Mouse (Mus musculus) liver, embryonic 14.5 days (tissue): ENCODE data around the gene Derl3. TPM values are rescaled to one million over a fixed set of nuclear protein-coding genes. Genes with fewer than 3 reads are reported as not detected.
A peak's percentile ranks its signal among the peaks of the same experiment; 100 is the strongest.

Experiments
- ATAC-seq: fragments of 200-750 bp; cut with Nextera tagmentation; 2 replicates; pipeline ENCODE4 v1.8.0; 2017; ENCODE audit warnings: moderate number of reproducible peaks, mild to moderate bottlenecking, moderate library complexity; ENCODE audit not compliant: insufficient read depth
- DNase-seq, 3 experiments: peaks; one replicate each; pipeline ENCODE4 v3.0.0-alpha.2; 2012 to 2013; ENCODE audit warnings: low read depth in 3 of 3, low spot score in 3 of 3
- H3K27ac ChIP-seq: fragments of 300-500 bp; sonication (generic); 2 replicates; pipeline ENCODE4 v1.5.1; 2014; ENCODE audit warnings: moderate library complexity, mild to moderate bottlenecking, control low read depth, inconsistent platforms
- H3K27me3 ChIP-seq: fragments of 300-500 bp; sonication (generic); 2 replicates; pipeline ENCODE4 v1.6.1; 2014; ENCODE audit warnings: mild to moderate bottlenecking, low read length, moderate library complexity; ENCODE audit not compliant: control insufficient read depth, insufficient read depth
- H3K36me3 ChIP-seq: fragments of 300-500 bp; sonication (generic); replicated peaks from 2 replicates; pipeline ENCODE4 v1.6.1; 2014; ENCODE audit warnings: low read depth; ENCODE audit not compliant: control insufficient read depth, insufficient read depth
- H3K4me1 ChIP-seq, 2 experiments: fragments of 200-500 bp in 1 of 2; fragments of 300-500 bp in 1 of 2; sonication (generic) in 1 of 2; replicated peaks; 2 replicates each; pipeline ENCODE4 v1.6.1; 2012 to 2014; ENCODE audit warnings: antibody characterized with exemption in 1 of 2, inconsistent platforms in 1 of 2, low read length in 1 of 2; ENCODE audit not compliant: control insufficient read depth in 2 of 2, insufficient read depth in 2 of 2
- H3K4me2 ChIP-seq: fragments of 300-500 bp; sonication (generic); 2 replicates; pipeline ENCODE4 v1.6.1; 2014; ENCODE audit warnings: low read depth, mild to moderate bottlenecking, control low read depth, moderate library complexity
- H3K4me3 ChIP-seq, 2 experiments: fragments of 200-500 bp in 1 of 2; fragments of 300-500 bp in 1 of 2; sonication (generic) in 1 of 2; 2 replicates each; pipeline ENCODE4 v1.5.1; 2012 to 2014; ENCODE audit warnings: low read depth in 2 of 2, low read length in 2 of 2, mild to moderate bottlenecking in 2 of 2, control low read depth in 1 of 2, inconsistent platforms in 1 of 2, moderate library complexity in 1 of 2; ENCODE audit not compliant: insufficient read depth in 1 of 2
- H3K9ac ChIP-seq: fragments of 300-500 bp; sonication (generic); replicated peaks from 2 replicates; pipeline ENCODE4 v1.6.1; 2014; ENCODE audit warnings: mild to moderate bottlenecking, control low read depth, moderate library complexity
- H3K9me3 ChIP-seq: fragments of 300-500 bp; sonication (generic); 2 replicates; pipeline ENCODE4 v1.6.1; 2016; ENCODE audit warnings: low read length, mixed read lengths; ENCODE audit not compliant: control insufficient read depth
- CTCF ChIP-seq: IDR thresholded peaks from 2 replicates; pipeline ENCODE4 v1.5.1; 2016; ENCODE audit warnings: antibody characterized with exemption, low read depth, control low read depth
- EP300 ChIP-seq: IDR thresholded peaks from 2 replicates; pipeline ENCODE4 v1.6.1; 2016; ENCODE audit warnings: antibody characterized with exemption, low read depth
- whole genome bisulfite sequencing: fragments of 180-500 bp; shearing (Covaris S2); extraction: QIAGEN DNeasy Blood & Tissue Kit; methylation state at CpG from one replicate; pipeline ENCODE4 v1.1.7; 2014; ENCODE audit not compliant: insufficient replicate concordance; 5-methylcytosine and 5-hydroxymethylcytosine counted together
- polyA plus RNA-seq, 2 experiments: library from polyadenylated mRNA; depleted of rRNA in 1 of 2; stranded (reverse) in 1 of 2; unstranded in 1 of 2; fragments of >200 nt; fragmentation: Nextera tagmentation in 1 of 2; extraction: Ambion mirVana in 1 of 2; gene quantifications; 2 replicates each; pipeline versions ENCODE4 v1.2.1 to v1.2.3; 2012 to 2014

Derl3 gene
- polyA plus RNA-seq, 2 experiments, result 0.18 to 0.47 TPM

DNA sequence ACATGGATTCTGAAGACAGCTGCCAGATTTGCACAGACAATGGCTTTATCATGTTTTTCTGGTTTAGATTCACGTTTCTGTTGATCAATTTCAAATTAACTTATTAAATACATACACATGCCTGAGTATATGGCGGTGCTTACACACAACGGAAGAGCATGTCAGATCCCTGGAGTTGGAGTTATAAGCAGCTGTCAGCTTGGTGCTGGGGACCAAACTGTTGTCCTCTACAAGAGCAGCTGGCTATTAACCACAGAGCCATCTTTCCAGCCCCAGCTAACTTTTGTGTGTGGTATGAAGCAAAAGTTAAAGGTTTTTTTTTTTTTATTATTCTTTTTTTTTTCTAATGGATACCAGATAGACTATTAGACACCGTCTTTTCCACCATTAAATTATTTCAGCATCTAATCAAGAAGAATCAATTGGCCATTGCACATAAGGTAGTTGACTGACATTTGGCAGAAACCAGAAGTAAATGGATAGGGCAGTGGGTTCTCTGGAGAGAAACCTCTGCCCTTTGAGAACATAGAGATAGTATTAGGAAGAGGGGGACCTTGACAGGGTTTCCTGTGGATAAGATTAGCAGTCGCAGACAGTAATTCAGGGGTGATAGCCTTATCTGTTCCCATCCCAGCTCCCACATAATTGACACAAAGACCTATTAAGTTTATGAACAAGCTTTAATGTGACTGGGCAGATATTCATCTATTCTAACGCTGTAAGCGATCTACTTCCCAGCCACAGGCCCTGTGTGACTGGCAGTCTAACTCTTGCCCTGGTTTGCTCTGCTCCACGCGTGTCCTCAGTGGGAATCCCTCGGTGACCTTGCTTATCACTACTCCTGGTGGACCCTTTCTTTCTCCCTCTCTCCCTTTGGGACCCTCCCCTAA is 20.9 kb upstream of the Derl3 start:
- no peaks in the 10 kb centered on the region for H3K9me3 ChIP-seq
- ATAC-seq (peak; percentile 37; the same call in 1 of the 2 replicates), DNase-seq (no peak)
- H3K4me2 ChIP-seq, result peak overlapping the region; percentile 65
- no peak overlapping the region for H3K27ac ChIP-seq
- no peak overlapping the region for H3K9ac ChIP-seq
- H3K4me1 ChIP-seq, result peaks cover 5 to 13% of the 10 kb centered on the region in 2 experiments
- H3K4me3 ChIP-seq, result peak overlapping the region; percentile 47 to 63
- no peaks in the 10 kb centered on the region for H3K36me3 ChIP-seq
- no peak for TF ChIP-seq CTCF
- TF ChIP-seq EP300, result no peak
- no peaks in the 10 kb centered on the region for H3K27me3 ChIP-seq
- 24% methylated on average over 10 of the region's 10 CpGs for WGBS

DNA sequence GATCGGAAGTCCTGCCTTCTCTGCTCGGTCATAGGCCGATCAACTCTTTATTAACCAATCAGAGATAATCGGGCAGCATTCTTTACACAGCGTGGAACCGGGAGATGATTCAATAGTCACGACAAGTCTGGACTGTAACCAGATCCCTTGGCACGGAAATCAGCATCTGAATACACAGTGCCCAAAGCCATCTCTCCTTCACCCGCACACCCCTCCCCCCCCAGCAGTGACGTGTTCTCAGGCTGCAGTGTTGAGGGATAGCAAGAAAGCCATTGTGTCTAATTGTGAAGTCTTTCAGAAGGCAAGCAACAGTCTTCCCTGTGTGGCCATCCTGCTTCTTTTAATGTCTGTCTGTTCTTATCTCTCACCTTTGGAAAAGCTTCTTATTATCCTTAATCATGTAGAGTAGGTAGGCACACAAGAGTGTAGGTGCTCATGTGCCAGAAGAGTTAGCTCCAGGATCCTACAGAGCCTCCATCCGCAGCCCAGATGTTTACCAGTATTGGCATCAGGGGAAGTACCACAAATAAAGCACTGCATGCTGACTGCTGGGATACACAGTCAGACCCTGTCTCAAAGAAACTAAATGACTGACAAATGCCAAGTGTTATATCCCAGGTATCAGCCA is 20.2 kb upstream of the Derl3 start:
- WGBS, result 5% methylated on average over 11 of the region's 11 CpGs
- no peaks in the 10 kb centered on the region for H3K9me3 ChIP-seq
- H3K4me3 ChIP-seq, result peak overlapping the region; percentile 47 to 63
- no peak overlapping the region for H3K27ac ChIP-seq
- DNase-seq (no peak), ATAC-seq (peak; percentile 80)
- H3K9ac ChIP-seq, result no peak overlapping the region
- H3K4me2 ChIP-seq, result peak overlapping the region; percentile 65
- TF ChIP-seq EP300 (no peak), CTCF (no peak)
- no peaks in the 10 kb centered on the region for H3K27me3 ChIP-seq
- H3K4me1 ChIP-seq, result peaks cover 5 to 13% of the 10 kb centered on the region in 2 experiments
- H3K36me3 ChIP-seq, result no peaks in the 10 kb centered on the region

DNA sequence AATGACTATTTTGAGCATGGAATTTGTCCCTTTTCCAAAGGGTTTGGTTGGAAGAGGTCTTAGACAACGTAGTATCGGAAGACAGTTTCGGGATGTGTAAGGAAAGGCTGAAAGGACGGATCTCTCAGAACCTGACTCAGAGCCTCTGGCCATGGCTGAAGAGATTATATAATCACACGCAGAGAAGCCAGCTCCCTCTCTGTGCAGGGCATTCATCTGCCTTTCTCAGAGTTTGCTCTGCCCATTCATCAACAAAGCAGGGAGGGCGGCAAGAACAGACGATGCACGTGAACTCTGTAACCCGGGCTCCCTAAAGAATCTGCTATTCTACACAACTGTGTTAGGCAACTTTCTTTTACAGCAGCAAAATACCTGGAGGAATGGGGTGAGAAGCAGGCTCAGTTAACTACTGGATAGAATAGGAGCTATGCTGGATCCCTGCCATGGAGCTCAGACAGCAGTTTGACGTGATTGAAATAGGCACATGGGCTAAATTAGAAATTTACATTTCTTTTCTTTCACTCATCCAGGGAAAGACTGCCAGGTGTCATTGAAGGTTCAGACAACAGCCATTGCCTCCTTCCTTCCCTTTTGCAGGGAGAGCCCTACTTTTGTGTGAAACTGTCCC is 19.6 kb upstream of the Derl3 start:
- peaks cover 5 to 13% of the 10 kb centered on the region in 2 experiments for H3K4me1 ChIP-seq
- H3K27me3 ChIP-seq, result no peaks in the 10 kb centered on the region
- DNase-seq, result no peak
- H3K36me3 ChIP-seq, result no peaks in the 10 kb centered on the region
- H3K27ac ChIP-seq, result no peak overlapping the region
- no peaks in the 10 kb centered on the region for H3K9me3 ChIP-seq
- H3K4me3 ChIP-seq, result no peak overlapping the region
- TF ChIP-seq CTCF, result no peak
- ATAC-seq, result no peak
- peak overlapping the region; percentile 65 for H3K4me2 ChIP-seq
- H3K9ac ChIP-seq, result no peak overlapping the region
- 53% methylated on average over 10 of the region's 10 CpGs for WGBS

DNA sequence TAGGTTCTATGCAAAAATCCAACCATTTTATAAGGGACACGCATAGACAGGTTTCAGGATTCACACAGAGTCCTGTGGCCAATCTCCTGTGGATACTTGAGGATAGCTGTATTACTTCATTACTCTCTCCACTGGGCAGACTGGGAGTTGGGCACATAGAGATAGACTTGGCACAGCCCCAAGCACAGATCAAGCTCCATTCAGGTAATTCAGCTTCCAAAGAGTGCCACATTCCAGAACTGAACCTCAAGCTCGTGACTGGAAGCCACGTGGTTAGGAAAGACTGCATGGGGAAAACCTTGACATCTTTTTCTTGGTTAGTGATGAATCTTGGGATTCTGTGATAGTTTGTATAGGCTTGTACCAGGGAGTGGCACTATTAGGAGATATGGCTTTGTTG is 14.4 kb upstream of the Derl3 start:
- Histone ChIP-seq H3K4me2 (no peak overlapping the region), H3K9me3 (no peaks in the 10 kb centered on the region), H3K9ac (no peak overlapping the region), H3K4me3 (no peak overlapping the region), H3K36me3 (no peaks in the 10 kb centered on the region), H3K27ac (no peak overlapping the region), H3K4me1 (no peaks in the 10 kb centered on the region; a peak in 1 of 4 replicates), H3K27me3 (peaks cover 5% of the 10 kb centered on the region; the same call in 1 of the 2 replicates)
- DNase-seq (no peak), ATAC-seq (no peak)
- TF ChIP-seq EP300 (no peak), CTCF (no peak)
- WGBS, result 70% methylated on average over 3 of the region's 3 CpGs

DNA sequence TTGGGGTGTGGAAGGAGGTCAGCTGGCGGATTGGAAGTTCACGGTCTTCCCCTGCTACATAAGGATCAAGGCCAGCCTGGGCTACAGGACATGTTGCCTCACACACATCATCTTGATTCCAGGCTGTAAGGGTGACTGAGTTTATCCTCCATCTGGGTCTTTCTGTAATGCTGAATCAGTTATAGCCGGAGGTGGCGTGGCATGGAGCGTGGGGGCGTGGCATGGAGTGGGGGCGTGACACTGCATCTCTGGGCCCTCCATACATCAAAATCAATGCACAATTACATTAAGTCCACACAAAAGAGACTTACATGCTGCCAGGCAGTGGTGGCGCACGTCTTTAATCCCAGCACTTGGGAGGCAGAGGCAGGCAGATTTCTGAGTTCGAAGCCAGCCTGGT is 12.9 kb upstream of the Derl3 start:
- ATAC-seq, result no peak
- 77% methylated on average over 10 of the region's 10 CpGs for WGBS
- TF ChIP-seq CTCF, result no peak
- TF ChIP-seq EP300, result no peak

More for the DNA sequence above, 12.9 kb upstream of the Derl3 start:
- no peaks in the 10 kb centered on the region for H3K9me3 ChIP-seq
- no peaks in the 10 kb centered on the region; a peak in 1 of 4 replicates for H3K4me1 ChIP-seq
- peaks cover 5% of the 10 kb centered on the region; the same call in 1 of the 2 replicates for H3K27me3 ChIP-seq
- no peak overlapping the region for H3K27ac ChIP-seq
- H3K4me2 ChIP-seq, result no peak overlapping the region
- no peak overlapping the region for H3K9ac ChIP-seq
- no peak overlapping the region for H3K4me3 ChIP-seq
- DNase-seq, result no peak
- H3K36me3 ChIP-seq, result no peaks in the 10 kb centered on the region
